Mouse (Mus musculus) ES-Bruce4 (cell line): Measurements from ENCODE around the gene Sgcd.

Experiments used
- CTCF ChIP-seq: IDR thresholded peaks from one replicate; pipeline ENCODE4 v1.8.1; 2011; ENCODE audit warnings: low read depth, low read length
- EP300 ChIP-seq: IDR thresholded peaks from 2 replicates; pipeline ENCODE4 v1.6.1; 2011; ENCODE audit warnings: low read depth, low read length; ENCODE audit not compliant: insufficient read depth
- POLR2A ChIP-seq: IDR thresholded peaks from one replicate; pipeline ENCODE4 v1.8.1; 2011; ENCODE audit warnings: low read length; ENCODE audit not compliant: insufficient read depth

- no peak for TF ChIP-seq POLR2A
- no peak for TF ChIP-seq CTCF
- no peak for TF ChIP-seq EP300
Measured at GRCm38 (mm10) chr11:47378843-47379629, 609.7 kb downstream of the Sgcd start.
